Mouse (Mus musculus) liver, embryonic 13.5 days (tissue): ENCODE measurements around the gene Tmem200b. TPM values are rescaled to one million over a fixed set of nuclear protein-coding genes. Genes with fewer than 3 reads are reported as not detected.

ENCODE experiments used
- ATAC-seq: fragments of 200-750 bp; cut with Nextera tagmentation; 2 replicates; pipeline ENCODE4 v1.8.0; 2017; ENCODE audit warnings: low read depth, mild to moderate bottlenecking, moderate number of reproducible peaks, moderate library complexity
- DNase-seq: peaks from one replicate; pipeline ENCODE4 v3.0.0; 2022
- H3K27ac ChIP-seq: fragments of 300-500 bp; sonication (generic); 2 replicates; pipeline ENCODE4 v1.5.1; 2015; ENCODE audit warnings: moderate library complexity, mild to moderate bottlenecking, inconsistent platforms
- H3K27me3 ChIP-seq: fragments of 300-500 bp; sonication (generic); 2 replicates; pipeline ENCODE4 v1.6.1; 2015; ENCODE audit warnings: mild to moderate bottlenecking, inconsistent platforms
- H3K36me3 ChIP-seq: fragments of 300-500 bp; sonication (generic); 2 replicates; pipeline ENCODE4 v1.6.1; 2015; ENCODE audit warnings: mild to moderate bottlenecking, inconsistent platforms
- H3K4me1 ChIP-seq: fragments of 300-500 bp; sonication (generic); replicated peaks from 2 replicates; pipeline ENCODE4 v1.6.1; 2015; ENCODE audit warnings: inconsistent platforms
- H3K4me2 ChIP-seq: fragments of 300-500 bp; sonication (generic); 2 replicates; pipeline ENCODE4 v1.6.1; 2015; ENCODE audit warnings: inconsistent platforms, mild to moderate bottlenecking, moderate library complexity
- H3K4me3 ChIP-seq: fragments of 300-500 bp; sonication (generic); replicated peaks from 2 replicates; pipeline ENCODE4 v1.5.1; 2015; ENCODE audit warnings: mild to moderate bottlenecking, inconsistent platforms
- H3K9ac ChIP-seq: fragments of 300-500 bp; sonication (generic); 2 replicates; pipeline ENCODE4 v1.6.1; 2015; ENCODE audit warnings: mild to moderate bottlenecking, inconsistent platforms
- H3K9me3 ChIP-seq: fragments of 300-500 bp; sonication (generic); replicated peaks from 2 replicates; pipeline ENCODE4 v1.6.1; 2016; ENCODE audit warnings: inconsistent platforms
- WGBS: fragments of 180-500 bp; shearing (Covaris S2); methylation state at CpG from one replicate; pipeline ENCODE4 v1.1.7; 2015; ENCODE audit not compliant: insufficient replicate concordance; 5-methylcytosine and 5-hydroxymethylcytosine counted together
- polyA plus RNA-seq: library from polyadenylated mRNA; unstranded; fragments of >200 nt; fragmentation: Nextera tagmentation; extraction: Ambion mirVana; gene quantifications from 2 replicates; pipeline ENCODE4 v1.2.1, GENCODE M21; 2015

Gene Tmem200b
- polyA plus RNA-seq, 1 experiment from 2014 or later, result 0.25 TPM

DNA sequence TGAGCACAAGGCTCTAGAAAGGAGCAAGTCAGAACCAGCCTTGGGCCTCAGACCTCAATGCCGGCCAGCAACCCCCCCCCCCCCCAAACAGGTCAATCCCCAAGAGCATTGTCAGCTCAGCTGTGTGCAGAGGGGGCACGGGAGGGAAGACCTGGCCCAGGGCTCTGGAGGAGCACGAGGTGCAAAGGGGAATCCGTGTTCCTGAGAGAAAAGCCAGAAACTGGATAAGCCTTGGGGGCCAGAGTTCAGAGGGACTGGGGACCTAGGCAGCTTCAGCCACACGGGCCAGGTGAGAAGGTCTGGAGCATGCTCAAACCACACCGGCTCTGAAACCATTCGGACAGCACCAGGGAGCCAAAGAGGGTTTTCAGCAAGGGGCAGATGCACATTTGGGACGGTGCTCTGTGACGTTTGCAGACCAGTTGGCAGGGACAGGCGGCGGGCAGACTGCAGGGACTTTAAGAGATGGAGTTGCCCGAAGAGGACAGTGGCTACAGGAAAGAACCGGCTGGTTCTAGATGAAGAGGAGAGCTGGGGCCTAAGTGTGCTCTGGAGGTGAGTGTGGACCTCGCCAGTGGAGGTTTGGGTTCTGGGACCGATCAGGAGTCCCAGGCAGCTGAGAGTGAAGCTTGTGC lies 1.9 kb upstream of the Tmem200b start:
- H3K27ac ChIP-seq, result peak overlapping the region; percentile 39; the same call in 1 of the 2 replicates
- ATAC-seq (no peak), DNase-seq (no peak)
- H3K9ac ChIP-seq, result no peak overlapping the region
- H3K4me3 ChIP-seq, result peak overlapping the region; percentile 59; the same call in 1 of the 2 replicates
- peaks cover 70% of the 10 kb centered on the region for H3K4me1 ChIP-seq
- H3K36me3 ChIP-seq, result peaks cover 31% of the 10 kb centered on the region
- peak overlapping the region; percentile 71 for H3K4me2 ChIP-seq
- peaks cover 100% of the 10 kb centered on the region for H3K27me3 ChIP-seq
- H3K9me3 ChIP-seq, result no peaks in the 10 kb centered on the region
- 22% methylated on average over 15 of the region's 15 CpGs for WGBS

DNA sequence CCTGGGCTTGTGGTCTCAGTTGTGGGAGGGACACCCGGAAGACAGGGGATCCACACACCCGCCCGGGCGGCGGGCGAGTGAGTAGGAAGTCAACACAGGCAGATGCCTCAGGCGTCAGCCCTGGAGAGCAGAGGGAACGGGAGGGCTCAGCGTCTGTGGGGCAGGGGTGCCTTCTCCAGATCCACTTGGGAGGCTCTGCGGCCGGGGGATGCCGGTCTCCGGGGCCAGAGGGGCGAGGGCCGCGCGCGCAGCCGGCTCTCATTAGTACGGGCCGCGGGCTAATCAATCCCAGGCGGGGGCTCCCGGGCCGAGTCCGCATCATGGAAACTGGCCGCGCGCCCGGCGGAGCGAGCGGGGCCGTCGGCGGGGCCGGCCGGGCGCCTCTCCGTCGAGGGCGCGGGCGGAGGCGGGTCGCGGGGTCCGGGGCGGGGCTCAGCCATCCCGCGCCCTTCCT lies 1.4 kb upstream of the Tmem200b start:
- Histone ChIP-seq H3K36me3 (peaks cover 37% of the 10 kb centered on the region), H3K4me1 (peaks cover 66% of the 10 kb centered on the region), H3K4me3 (peak overlapping the region; percentile 59), H3K27me3 (peaks cover 99% of the 10 kb centered on the region), H3K4me2 (peak overlapping the region; percentile 71), H3K9ac (no peak overlapping the region; the same call in 1 of the 2 replicates), H3K27ac (peak overlapping the region; percentile 39; the same call in 1 of the 2 replicates), H3K9me3 (no peaks in the 10 kb centered on the region)
- WGBS, result 5% methylated on average over 39 of the region's 51 CpGs
- ATAC-seq, result no peak
- no peak for DNase-seq

DNA sequence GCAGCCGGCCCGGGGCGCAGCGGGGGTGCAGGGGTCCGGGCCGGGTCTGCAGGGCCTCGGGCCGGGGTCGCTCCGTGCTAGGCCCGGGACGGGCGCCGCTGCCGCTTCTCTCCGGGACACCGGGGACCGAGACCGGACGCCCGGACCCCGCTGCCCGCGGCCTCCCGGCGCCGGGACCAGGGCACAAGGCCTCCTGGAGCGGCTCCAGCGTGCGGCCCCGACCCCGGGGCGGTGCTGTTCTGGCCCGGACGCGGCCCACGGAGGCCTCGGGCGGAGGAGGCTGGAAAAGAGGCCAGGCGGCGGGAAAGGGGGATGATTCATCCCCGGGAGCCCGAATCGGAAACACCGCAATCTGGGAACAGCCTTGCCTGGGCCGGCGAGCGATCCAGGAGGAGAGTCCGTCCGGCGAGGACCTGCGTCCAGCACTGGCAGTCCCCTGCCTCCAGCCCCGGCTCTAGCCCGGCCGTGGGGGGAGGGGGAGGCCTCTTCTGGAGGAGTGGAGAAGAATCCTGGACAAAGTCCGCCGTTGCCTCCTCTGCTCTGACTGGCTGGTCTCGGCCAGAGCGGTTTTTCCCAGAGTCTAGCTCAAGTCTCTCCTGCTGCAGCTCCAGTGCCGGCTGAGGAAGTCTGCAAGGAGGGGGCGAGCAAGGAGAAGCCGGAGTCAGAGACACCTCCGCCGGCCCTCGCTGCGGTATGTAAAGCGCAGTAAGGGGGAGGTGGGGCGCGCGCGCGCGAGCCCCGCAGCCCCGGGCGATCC lies 798 bp upstream of the Tmem200b start:
- ATAC-seq (no peak), DNase-seq (no peak)
- Histone ChIP-seq H3K4me1 (peaks cover 60% of the 10 kb centered on the region), H3K4me3 (peak overlapping the region; percentile 59), H3K27me3 (peaks cover 95% of the 10 kb centered on the region), H3K4me2 (peak overlapping the region; percentile 71), H3K9ac (peak overlapping the region; percentile 59), H3K27ac (no peak overlapping the region), H3K36me3 (peaks cover 43% of the 10 kb centered on the region), H3K9me3 (no peaks in the 10 kb centered on the region)
- under 1% methylated on average over 59 of the region's 76 CpGs for WGBS

DNA sequence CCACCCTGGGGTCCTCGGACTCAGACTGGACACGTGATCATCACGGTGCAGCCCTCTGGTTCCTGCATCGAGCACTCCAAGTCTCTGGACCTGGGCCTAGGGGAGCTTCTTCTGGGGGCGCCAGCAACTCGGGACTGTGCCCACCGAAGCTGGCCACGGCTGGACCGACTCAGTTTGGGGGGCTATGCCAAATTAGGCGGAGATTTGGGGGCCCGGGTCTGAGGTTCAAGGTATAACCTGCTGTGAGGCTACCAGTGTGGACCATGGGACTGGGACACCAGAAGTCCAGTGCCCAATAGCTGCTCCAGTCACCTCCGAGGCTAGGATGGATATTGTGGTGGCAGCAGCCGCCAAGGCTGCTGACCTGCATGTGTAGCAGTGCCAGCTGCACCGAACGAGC lies 833 bp downstream of the Tmem200b start:
- WGBS, result 64% methylated on average over 15 of the region's 15 CpGs

DNA sequence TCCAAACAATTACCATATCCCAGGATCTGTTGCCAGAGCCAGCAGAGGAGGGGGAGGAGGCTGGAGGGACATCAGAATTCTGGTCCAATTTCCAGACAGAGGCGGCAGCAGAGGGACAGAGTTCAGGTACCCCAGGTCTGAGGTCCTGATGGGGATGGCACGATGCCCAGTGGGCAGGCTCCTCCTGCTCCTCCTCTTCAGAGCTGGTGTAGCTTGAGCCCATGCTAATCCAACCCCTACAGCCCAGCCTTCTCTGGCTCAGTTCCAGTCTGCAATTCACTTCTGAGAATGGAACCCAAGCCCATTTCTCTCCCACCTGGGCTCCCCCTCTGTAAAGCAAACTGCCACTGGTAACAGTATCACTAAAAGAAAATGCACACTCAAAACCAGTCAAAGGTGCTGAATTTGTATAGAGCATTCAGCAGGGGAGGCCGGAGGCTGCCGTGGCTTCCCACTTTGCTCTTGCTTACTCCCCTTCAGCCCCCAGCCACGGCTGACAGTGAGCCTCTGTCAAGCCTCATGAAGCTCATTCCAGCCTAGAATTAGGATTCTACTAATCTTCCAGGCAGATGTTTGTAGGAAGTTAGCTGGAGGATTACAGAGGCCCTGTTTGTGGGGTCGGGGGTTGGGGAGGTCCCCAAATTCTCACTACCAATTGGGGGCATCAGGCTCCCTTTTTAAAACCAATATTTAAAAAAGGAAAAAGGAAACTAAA lies 2.7 kb downstream of the Tmem200b start:
- Histone ChIP-seq H3K9ac (no peak overlapping the region), H3K4me3 (no peak overlapping the region), H3K27ac (no peak overlapping the region), H3K4me2 (no peak overlapping the region), H3K36me3 (peaks cover 78% of the 10 kb centered on the region), H3K4me1 (peaks cover 47% of the 10 kb centered on the region), H3K27me3 (peaks cover 60% of the 10 kb centered on the region), H3K9me3 (no peaks in the 10 kb centered on the region)
- DNase-seq, result no peak
- ATAC-seq, result no peak
- WGBS, result 83% methylated on average over 6 of the region's 6 CpGs

More for the DNA sequence above, 833 bp downstream of the Tmem200b start:
- Histone ChIP-seq H3K27ac (no peak overlapping the region), H3K4me3 (peak overlapping the region; percentile 59), H3K9me3 (no peaks in the 10 kb centered on the region), H3K4me1 (peaks cover 45% of the 10 kb centered on the region), H3K36me3 (peaks cover 59% of the 10 kb centered on the region), H3K9ac (peak overlapping the region; percentile 59), H3K4me2 (peak overlapping the region; percentile 71), H3K27me3 (peaks cover 79% of the 10 kb centered on the region)
- no peak; the same call in 1 of the 2 replicates for ATAC-seq
- DNase-seq, result no peak

DNA sequence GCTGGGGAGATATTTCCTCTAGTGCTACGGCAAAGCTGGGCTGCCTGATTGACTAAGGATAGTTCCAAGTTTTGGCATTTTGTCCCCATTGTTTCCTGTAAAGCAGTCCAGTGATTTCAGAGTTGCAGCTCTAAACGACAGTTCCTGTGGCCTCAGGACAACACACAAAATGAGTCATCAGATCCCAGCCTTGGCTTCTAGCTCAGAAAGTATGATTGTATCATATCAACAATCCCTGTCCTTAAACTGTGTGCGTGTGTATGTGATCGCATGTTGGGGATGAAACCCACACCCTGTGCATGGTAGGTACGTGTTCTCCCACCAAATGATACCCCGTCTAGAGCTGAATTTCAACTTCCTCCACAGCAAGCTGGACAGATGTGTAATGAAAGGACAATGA lies 7.6 kb downstream of the Tmem200b start:
- H3K27ac ChIP-seq, result no peak overlapping the region
- no peaks in the 10 kb centered on the region for H3K9me3 ChIP-seq
- H3K27me3 ChIP-seq, result peaks cover 11% of the 10 kb centered on the region
- H3K4me3 ChIP-seq, result no peak overlapping the region
- H3K4me2 ChIP-seq, result no peak overlapping the region
- 84% methylated on average over 6 of the region's 6 CpGs for WGBS
- ATAC-seq (no peak), DNase-seq (no peak)
- H3K4me1 ChIP-seq, result peaks cover 12% of the 10 kb centered on the region
- no peak overlapping the region for H3K9ac ChIP-seq
- H3K36me3 ChIP-seq, result peaks cover 100% of the 10 kb centered on the region

DNA sequence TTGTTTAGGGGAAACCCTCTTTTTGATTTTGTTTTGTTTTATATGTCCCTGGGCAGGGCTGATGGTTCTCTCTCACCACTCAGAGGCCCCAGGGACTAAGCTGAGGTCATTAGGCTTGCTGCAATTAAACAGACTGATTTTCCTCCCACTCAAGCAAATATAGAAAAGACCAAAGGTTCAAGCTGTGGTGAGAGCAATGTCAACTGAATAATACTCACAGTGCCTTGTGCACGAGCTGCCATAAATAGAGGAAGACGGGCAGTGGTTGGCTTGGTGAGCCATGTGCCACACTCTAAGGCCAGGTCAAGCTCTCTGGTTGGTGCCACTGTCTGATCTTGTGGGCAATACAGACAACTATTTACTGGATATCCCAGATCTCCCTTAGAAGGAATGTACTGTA lies 17.9 kb downstream of the Tmem200b start:
- no peak overlapping the region for H3K9ac ChIP-seq
- no peak overlapping the region for H3K27ac ChIP-seq
- 86% methylated on average over 2 of the region's 2 CpGs for WGBS
- no peaks in the 10 kb centered on the region for H3K9me3 ChIP-seq
- 0 out of 2 replicates have a peak, but pooled peaks cover 6% of the 10 kb centered on the region for H3K4me1 ChIP-seq
- DNase-seq (no peak), ATAC-seq (peak; percentile 17; the same call in 1 of the 2 replicates)
- peaks cover 100% of the 10 kb centered on the region for H3K36me3 ChIP-seq
- H3K27me3 ChIP-seq, result no peaks in the 10 kb centered on the region
- no peak overlapping the region for H3K4me3 ChIP-seq
- H3K4me2 ChIP-seq, result no peak overlapping the region

DNA sequence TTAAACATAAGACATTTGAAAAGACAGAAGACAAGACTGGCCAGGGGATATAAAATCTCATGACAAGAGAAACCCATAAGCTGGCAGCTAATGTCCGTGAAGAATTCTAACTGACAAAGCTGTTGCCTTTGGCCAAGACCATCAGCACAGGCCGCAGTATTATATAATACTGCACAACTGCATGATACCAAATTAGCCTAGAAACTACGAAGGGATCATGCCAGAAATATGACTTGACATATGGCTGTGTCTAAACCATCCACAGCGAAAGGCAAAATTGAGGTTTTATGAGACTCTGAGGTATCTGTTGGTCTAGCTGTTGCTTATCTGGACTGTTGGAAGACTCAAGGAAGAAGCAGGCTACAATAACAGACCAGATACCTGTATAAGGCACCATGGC lies 19.3 kb downstream of the Tmem200b start:
- Histone ChIP-seq H3K4me2 (no peak overlapping the region), H3K36me3 (peaks cover 98% of the 10 kb centered on the region), H3K27me3 (no peaks in the 10 kb centered on the region), H3K27ac (no peak overlapping the region), H3K9me3 (no peaks in the 10 kb centered on the region), H3K4me1 (0 out of 2 replicates have a peak, but pooled peaks cover 6% of the 10 kb centered on the region), H3K9ac (no peak overlapping the region), H3K4me3 (no peak overlapping the region)
- 91% methylated on average over 4 of the region's 4 CpGs for WGBS
- ATAC-seq (no peak), DNase-seq (no peak)

DNA sequence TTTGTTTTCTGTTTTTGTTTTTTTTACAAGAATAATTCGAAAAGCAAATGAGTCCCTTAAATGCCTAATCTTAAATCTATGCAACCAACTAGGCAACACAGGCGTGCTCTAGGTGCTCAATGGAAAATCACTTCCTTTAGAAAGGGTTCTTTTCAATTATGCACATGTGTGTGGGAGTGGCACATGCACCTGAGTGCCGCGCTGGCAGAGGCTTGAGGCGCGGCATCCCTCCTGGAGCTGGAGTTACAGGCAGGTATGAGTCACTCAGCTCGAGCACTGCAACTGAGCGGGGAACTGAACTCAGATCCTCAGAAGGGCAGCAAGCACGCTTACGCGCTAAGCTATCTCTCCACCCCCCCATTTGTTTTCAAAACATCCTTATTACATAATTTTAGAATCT lies 26.3 kb downstream of the Tmem200b start:
- Histone ChIP-seq H3K4me3 (no peak overlapping the region), H3K9ac (no peak overlapping the region), H3K4me2 (no peak overlapping the region), H3K27me3 (no peaks in the 10 kb centered on the region), H3K36me3 (peaks cover 87% of the 10 kb centered on the region), H3K9me3 (no peaks in the 10 kb centered on the region), H3K4me1 (no peaks in the 10 kb centered on the region), H3K27ac (no peak overlapping the region)
- ATAC-seq, result no peak
- WGBS, result 94% methylated on average over 11 of the region's 11 CpGs
- no peak for DNase-seq

DNA sequence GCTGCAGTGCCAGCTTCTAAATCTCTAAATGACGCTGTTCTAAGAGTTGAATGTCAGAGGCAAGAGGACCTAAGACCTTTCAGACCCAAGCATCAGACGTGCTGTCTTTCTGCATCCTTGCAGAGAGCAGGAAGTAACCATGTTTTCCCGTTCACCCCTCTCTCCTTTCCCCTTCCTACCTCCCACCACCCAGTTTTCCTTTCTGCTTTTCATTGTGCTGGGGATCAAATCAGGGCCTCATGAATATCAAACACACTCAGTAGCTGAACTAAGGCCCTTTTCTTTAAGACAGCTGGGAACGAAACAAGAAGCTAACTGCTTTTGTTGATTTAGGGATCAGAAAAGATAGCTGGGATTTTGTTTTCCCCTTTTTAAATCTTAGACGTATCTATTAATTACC lies 28.3 kb downstream of the Tmem200b start:
- 75% methylated on average over 5 of the region's 5 CpGs for WGBS

DNA sequence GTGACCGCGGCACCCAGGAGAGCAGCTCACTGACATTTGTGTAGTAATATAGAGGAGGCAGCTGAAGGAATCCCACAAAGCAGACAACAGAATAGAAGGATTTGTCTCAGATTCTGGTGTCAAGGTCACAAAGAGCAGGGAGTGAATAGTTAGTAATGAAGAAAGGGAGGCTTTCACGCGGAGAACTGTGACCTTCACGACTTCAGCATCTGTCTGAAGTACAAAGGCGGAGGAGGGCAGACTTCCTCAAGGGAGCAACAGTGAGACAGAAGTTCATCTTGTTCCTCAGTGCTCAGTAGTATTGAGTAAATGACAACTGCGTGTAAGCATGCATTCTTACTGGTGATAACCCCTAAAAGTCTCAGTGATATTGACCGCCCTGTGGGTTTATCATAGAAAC lies 29.1 kb downstream of the Tmem200b start:
- Histone ChIP-seq H3K4me1 (no peaks in the 10 kb centered on the region), H3K36me3 (peaks cover 89% of the 10 kb centered on the region), H3K9ac (no peak overlapping the region), H3K9me3 (no peaks in the 10 kb centered on the region), H3K4me3 (no peak overlapping the region), H3K27me3 (no peaks in the 10 kb centered on the region), H3K27ac (no peak overlapping the region), H3K4me2 (no peak overlapping the region)
- ATAC-seq, result no peak
- 71% methylated on average over 8 of the region's 8 CpGs for WGBS
- DNase-seq, result no peak

More for the DNA sequence above, 28.3 kb downstream of the Tmem200b start:
- H3K27ac ChIP-seq, result no peak overlapping the region
- no peaks in the 10 kb centered on the region for H3K27me3 ChIP-seq
- DNase-seq (no peak), ATAC-seq (no peak)
- H3K4me2 ChIP-seq, result no peak overlapping the region
- peaks cover 87% of the 10 kb centered on the region for H3K36me3 ChIP-seq
- H3K9ac ChIP-seq, result no peak overlapping the region
- H3K9me3 ChIP-seq, result no peaks in the 10 kb centered on the region
- H3K4me1 ChIP-seq, result no peaks in the 10 kb centered on the region
- H3K4me3 ChIP-seq, result no peak overlapping the region
